In the genomic region with DNA sequence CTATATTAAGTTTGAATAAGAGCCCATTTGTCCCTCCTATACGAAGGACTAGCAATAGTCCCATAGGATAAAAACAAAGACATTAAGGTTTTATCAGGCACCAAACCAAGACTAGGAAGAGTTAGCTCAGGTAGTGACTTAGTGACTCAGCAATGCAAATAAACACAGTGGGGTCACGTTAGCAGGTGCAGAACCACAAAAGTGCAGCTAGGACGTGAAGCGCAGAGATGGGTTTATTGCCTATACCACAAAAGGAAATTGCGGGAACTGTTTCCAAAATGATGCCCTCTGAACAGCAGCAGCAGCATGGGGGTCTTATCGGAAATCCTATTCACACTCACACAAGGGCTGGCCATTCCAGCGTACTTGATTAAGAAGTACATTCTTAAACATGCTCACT, we compare ENCODE assay signal across 26 mouse cellular contexts. TPM values are rescaled to one million over a fixed set of nuclear protein-coding genes. Genes with fewer than 3 reads are reported as not detected.
A peak's percentile ranks its signal among the peaks of the same experiment; 100 is the strongest.
DNase-seq lines count a peak whose midpoint lies in the region; ATAC-seq and TF ChIP-seq lines count a peak whose summit lies in the region.
"Had no signal": no experiment of that assay in that cellular context is flagged by ENCODE, and none has a peak within 500 bp of the region (broad histone marks: within the 10 kb centered on the region; RNA-seq: fewer than 3 reads in every experiment).

No protein-coding gene starts in this region.

- no peaks in the 10 kb centered on the region for H3K27me3 ChIP-seq in hindbrain, embryonic 13.5 days
- H3K27me3 ChIP-seq in hindbrain, embryonic 11.5 days (ENCODE audit: control insufficient read depth, insufficient read depth, low read length) = no peaks in the 10 kb centered on the region
- no peaks in the 10 kb centered on the region for H3K27me3 ChIP-seq in thymus, adult 2 months (ENCODE audit: control insufficient read depth, insufficient read depth, low read length)
- H3K27me3 ChIP-seq: embryonic facial prominence, embryonic 12.5 days; embryonic facial prominence, embryonic 15.5 days; forebrain, embryonic 15.5 days; heart, embryonic 12.5 days; heart, embryonic 15.5 days; hindbrain, embryonic 12.5 days; Patski had no signal

- no peak for TF ChIP-seq POLR2A in thymus, adult 2 months (IDR thresholded peaks at IDR 0.05; ENCODE audit: control insufficient read depth, extremely low read depth, insufficient read depth, low read length, poor library complexity)

- DNase-seq in hindbrain, embryonic 11.5 days (ENCODE audit: low spot score) = no peak
- peak; percentile 24 for DNase-seq in thymus, adult 2 months
- peak; percentile 27 for DNase-seq in thymus, postnatal 14 days
- DNase-seq in right cerebral cortex, postnatal 10 days (ENCODE audit: low spot score in 2 of 2) = no peak
- no peak for DNase-seq in gastrocnemius, postnatal 36 days
- DNase-seq in heart, adult 9 months (ENCODE audit: low spot score in 2 of 2) = no peak
- DNase-seq: adrenal gland, postnatal 10 days; adrenal gland, postnatal 36 days; cerebellum, adult 18-20 months; cerebellum, adult 9-10 months; cerebellum, postnatal 14 days; gastrocnemius, postnatal 10 days; heart, adult 11 months; heart, postnatal 10 days; heart, postnatal 36 days had no signal

- peak; percentile 63; the same call in 1 of the 2 replicates for ATAC-seq in hindbrain, embryonic 13.5 days (ENCODE audit: low FRiP score)
- no peak for ATAC-seq in hindbrain, embryonic 11.5 days (ENCODE audit: low FRiP score)
- ATAC-seq: forebrain, embryonic 15.5 days; hindbrain, postnatal 0 days; inflammation-experienced regulatory T-cells, adult 6 months; Patski had no signal

- H3K4me2 ChIP-seq in hindbrain, embryonic 13.5 days = no peak overlapping the region
- no peak overlapping the region for H3K4me2 ChIP-seq in hindbrain, embryonic 11.5 days (replicated peaks; ENCODE audit: low read depth, low read length)
- H3K4me2 ChIP-seq: embryonic facial prominence, embryonic 12.5 days; embryonic facial prominence, embryonic 15.5 days; forebrain, embryonic 15.5 days; heart, embryonic 12.5 days; heart, embryonic 15.5 days; hindbrain, embryonic 12.5 days had no signal

- intact Hi-C loops in gastrocnemius, postnatal 36 days (cut with DNase I) = no loop called here

- peaks cover 11% of the 10 kb centered on the region; the same call in 1 of the 2 replicates for H3K4me1 ChIP-seq in hindbrain, embryonic 13.5 days (replicated peaks)
- H3K4me1 ChIP-seq in hindbrain, embryonic 11.5 days (replicated peaks; ENCODE audit: control insufficient read depth, insufficient read depth, low read length) = no peaks in the 10 kb centered on the region
- peaks cover 2% of the 10 kb centered on the region for H3K4me1 ChIP-seq in thymus, adult 2 months (replicated peaks; ENCODE audit: control insufficient read depth, insufficient read depth, low read length)
- H3K4me1 ChIP-seq: embryonic facial prominence, embryonic 12.5 days; embryonic facial prominence, embryonic 15.5 days; forebrain, embryonic 15.5 days had no signal

- no peak overlapping the region for H3K4me3 ChIP-seq in hindbrain, embryonic 13.5 days
- H3K4me3 ChIP-seq in hindbrain, embryonic 11.5 days (ENCODE audit: low read depth, low read length) = no peak overlapping the region
- H3K4me3 ChIP-seq in thymus, adult 2 months (ENCODE audit: control insufficient read depth, insufficient read depth, low read length) = no peak overlapping the region
- H3K4me3 ChIP-seq: embryonic facial prominence, embryonic 12.5 days; embryonic facial prominence, embryonic 15.5 days; forebrain, embryonic 15.5 days; heart, embryonic 12.5 days; heart, embryonic 15.5 days; hindbrain, embryonic 12.5 days had no signal

- no peaks in the 10 kb centered on the region for H3K9me3 ChIP-seq in hindbrain, embryonic 13.5 days
- no peaks in the 10 kb centered on the region for H3K9me3 ChIP-seq in hindbrain, embryonic 11.5 days (ENCODE audit: control insufficient read depth, low read length)
- H3K9me3 ChIP-seq: embryonic facial prominence, embryonic 12.5 days; embryonic facial prominence, embryonic 15.5 days; forebrain, embryonic 15.5 days; G1E; heart, embryonic 12.5 days; heart, embryonic 15.5 days; hindbrain, embryonic 12.5 days had no signal

- H3K9ac ChIP-seq in hindbrain, embryonic 13.5 days = no peak overlapping the region
- H3K9ac ChIP-seq in hindbrain, embryonic 11.5 days (ENCODE audit: low read depth, low read length) = no peak overlapping the region
- H3K9ac ChIP-seq: embryonic facial prominence, embryonic 12.5 days; embryonic facial prominence, embryonic 15.5 days; forebrain, embryonic 15.5 days; heart, embryonic 12.5 days; heart, embryonic 15.5 days; hindbrain, embryonic 12.5 days had no signal

- H3K36me3 ChIP-seq in hindbrain, embryonic 13.5 days = no peaks in the 10 kb centered on the region
- H3K36me3 ChIP-seq in hindbrain, embryonic 11.5 days (ENCODE audit: control insufficient read depth, insufficient read depth, low read length) = no peaks in the 10 kb centered on the region
- H3K36me3 ChIP-seq in thymus, adult 2 months (ENCODE audit: control insufficient read depth, insufficient read depth, low read length) = no peaks in the 10 kb centered on the region
- H3K36me3 ChIP-seq: embryonic facial prominence, embryonic 12.5 days; embryonic facial prominence, embryonic 15.5 days; forebrain, embryonic 15.5 days; G1E; heart, embryonic 12.5 days; heart, embryonic 15.5 days; hindbrain, embryonic 12.5 days had no signal

- no peak for TF ChIP-seq CTCF in thymus, adult 2 months (IDR thresholded peaks at IDR 0.05; ENCODE audit: borderline replicate concordance, control insufficient read depth, extremely low read depth, insufficient read depth, low read length, poor library complexity)

- 0 out of 2 replicates have a peak overlapping the region, but pooled peaks have one; percentile 18 for H3K27ac ChIP-seq in hindbrain, embryonic 13.5 days
- no peak overlapping the region for H3K27ac ChIP-seq in hindbrain, embryonic 11.5 days (ENCODE audit: low read depth, low read length)
- no peak overlapping the region for H3K27ac ChIP-seq in thymus, adult 2 months (ENCODE audit: control insufficient read depth, insufficient read depth, low read length)
- H3K27ac ChIP-seq: embryonic facial prominence, embryonic 12.5 days; embryonic facial prominence, embryonic 15.5 days; forebrain, embryonic 15.5 days; heart, embryonic 15.5 days; hindbrain, embryonic 12.5 days; hindbrain, postnatal 0 days had no signal

- 74% methylated on average over 7 of the region's 7 CpGs for WGBS in hindbrain, embryonic 13.5 days
- WGBS in hindbrain, embryonic 11.5 days = 83% methylated on average over 7 of the region's 7 CpGs
- 17% methylated on average over 7 of the region's 7 CpGs for WGBS in thymus, adult 2 months

RNA-seq across cellular contexts. Expression of a gene that starts 8.2 kb away (rescaled TPM):
- polyA plus RNA-seq in hindbrain, embryonic 13.5 days (2015; fragmentation: Nextera tagmentation; extraction: Ambion mirVana) = 8.0 and 8.8 TPM in 2 replicates
- polyA plus RNA-seq in hindbrain, embryonic 11.5 days (2014; fragmentation: Nextera tagmentation; extraction: Ambion mirVana) = 5.2 and 7.9 TPM in 2 replicates
- polyA plus RNA-seq in thymus, adult 2 months (2012; rRNA removed) = 0.71 and 0.97 TPM in 2 replicates
- 10 to 100 TPM in 1 of 2 experiments, 1 to 10 TPM in 1; 8.4 to 10.1 TPM for total RNA-seq in gastrocnemius, postnatal 36 days (2021)

Comparison
In these comparisons a context has a peak if more than half of its experiments do, and no peak if none do; other contexts are left out.
1. DNase-seq: peak in thymus, adult 2 months (single experiment) and thymus, postnatal 14 days (single experiment); none in hindbrain, embryonic 11.5 days (single experiment), right cerebral cortex, postnatal 10 days (0 of 2), gastrocnemius, postnatal 36 days (0 of 2) and heart, adult 9 months (0 of 2).